Mouse (Mus musculus): ENCODE results near the gene Inpp4b.

- no peak for TF ChIP-seq POLR2A (IDR thresholded peaks at IDR 0.05; ENCODE audit: extremely low read depth, insufficient read depth, low read length)
- no peak for TF ChIP-seq CTCF (IDR thresholded peaks at IDR 0.05; ENCODE audit: extremely low read depth, insufficient read depth, low read length)
Observed at GRCm38 (mm10) chr8:81466776-81467175, 124.4 kb downstream of the Inpp4b start.

All from cortical plate, adult 2 months (tissue).